Mouse (Mus musculus): ENCODE measurements around the gene Exoc5. TPM values are rescaled to one million over a fixed set of nuclear protein-coding genes. Genes with fewer than 3 reads are reported as not detected.
"Not testable (repeated sequence)": the region's sequence is repeated elsewhere in the genome, so short reads cannot be mapped to it uniquely, and the experiment has no call there.

Gene Exoc5
- 45.5 and 47.1 TPM in 2 replicates for polyA plus RNA-seq (2016; fragmentation: Nextera tagmentation; extraction: Ambion mirVana)

- peak within 1 kb of the TSS; percentile 78 for H3K4me2 ChIP-seq
- H3K4me3 ChIP-seq = peak within 1 kb of the TSS; percentile 95
- H3K9me3 ChIP-seq (replicated peaks) = no peaks in the 10 kb centered on the region
- no peaks in the 10 kb centered on the region for H3K36me3 ChIP-seq
- peak; percentile 96 for ATAC-seq (ENCODE audit: insufficient number of reproducible peaks, low FRiP score)
- no peaks in the 10 kb centered on the region for H3K27me3 ChIP-seq (replicated peaks)
- H3K4me1 ChIP-seq (replicated peaks) = peaks cover 9% of the 10 kb centered on the region; the same call in 1 of the 2 replicates
- peak within 1 kb of the TSS; percentile 96 for H3K9ac ChIP-seq
- 0% methylated on average over 53 of the region's 53 CpGs for WGBS
- H3K27ac ChIP-seq (ENCODE audit: poor library complexity, severe bottlenecking) = peak within 1 kb of the TSS; percentile 99
Observed at GRCm38 (mm10) chr14:49066274-49066823, at the start of gene Exoc5. Gene Exoc5 (minus strand): TSS chr14:49066653.

- not testable (repeated sequence) for H3K9me3 ChIP-seq (replicated peaks); H3K9ac ChIP-seq; H3K4me3 ChIP-seq; H3K4me2 ChIP-seq; H3K4me1 ChIP-seq (replicated peaks); H3K27ac ChIP-seq (ENCODE audit: poor library complexity, severe bottlenecking); ATAC-seq (ENCODE audit: insufficient number of reproducible peaks, low FRiP score); H3K36me3 ChIP-seq; H3K27me3 ChIP-seq (replicated peaks)
- 72% methylated on average over 1 of the region's 1 CpGs for WGBS
Observed at GRCm38 (mm10) chr14:49091755-49092154, 25.3 kb upstream of the Exoc5 start.

GRCm38 (mm10) chr14:49091277-49091676, 24.8 kb upstream of the Exoc5 start:
- WGBS = 95% methylated on average over 4 of the region's 4 CpGs
- H3K27me3 ChIP-seq (replicated peaks) = no peaks in the 10 kb centered on the region

GRCm38 (mm10) chr14:49090102-49090501, 23.6 kb upstream of the Exoc5 start:
- H3K27me3 ChIP-seq (replicated peaks) = no peaks in the 10 kb centered on the region
- no peaks in the 10 kb centered on the region for H3K4me1 ChIP-seq (replicated peaks)
- H3K4me3 ChIP-seq = no peak overlapping the region
- WGBS = 71% methylated on average over 5 of the region's 5 CpGs
- peaks cover 14% of the 10 kb centered on the region for H3K36me3 ChIP-seq
- no peaks in the 10 kb centered on the region for H3K9me3 ChIP-seq (replicated peaks)
- H3K27ac ChIP-seq (ENCODE audit: poor library complexity, severe bottlenecking) = no peak overlapping the region
- ATAC-seq (ENCODE audit: insufficient number of reproducible peaks, low FRiP score) = no peak
- no peak overlapping the region for H3K9ac ChIP-seq
- no peak overlapping the region for H3K4me2 ChIP-seq

More at GRCm38 (mm10) chr14:49091277-49091676, 24.8 kb upstream of the Exoc5 start:
- Histone ChIP-seq H3K4me1 (replicated peaks) (no peaks in the 10 kb centered on the region), H3K36me3 (peaks cover 11% of the 10 kb centered on the region), H3K9me3 (replicated peaks) (no peaks in the 10 kb centered on the region), H3K27ac (ENCODE audit: poor library complexity, severe bottlenecking) (no peak overlapping the region), H3K9ac (no peak overlapping the region), H3K4me3 (no peak overlapping the region), H3K4me2 (no peak overlapping the region)
- no peak for ATAC-seq (ENCODE audit: insufficient number of reproducible peaks, low FRiP score)

- no peak for ATAC-seq (ENCODE audit: insufficient number of reproducible peaks, low FRiP score)
- Histone ChIP-seq H3K27ac (ENCODE audit: poor library complexity, severe bottlenecking) (no peak overlapping the region), H3K9ac (no peak overlapping the region), H3K4me3 (no peak overlapping the region), H3K36me3 (peaks cover 16% of the 10 kb centered on the region), H3K27me3 (replicated peaks) (no peaks in the 10 kb centered on the region), H3K4me1 (replicated peaks) (no peaks in the 10 kb centered on the region), H3K9me3 (replicated peaks) (no peaks in the 10 kb centered on the region), H3K4me2 (no peak overlapping the region)
- 37% methylated on average over 6 of the region's 6 CpGs for WGBS
Observed at GRCm38 (mm10) chr14:49089461-49090058, 23.1 kb upstream of the Exoc5 start.

- no peak overlapping the region for H3K4me3 ChIP-seq
- H3K9ac ChIP-seq = no peak overlapping the region
- no peak overlapping the region for H3K27ac ChIP-seq (ENCODE audit: poor library complexity, severe bottlenecking)
- no peaks in the 10 kb centered on the region for H3K4me1 ChIP-seq (replicated peaks)
- H3K9me3 ChIP-seq (replicated peaks) = no peaks in the 10 kb centered on the region
- ATAC-seq (ENCODE audit: insufficient number of reproducible peaks, low FRiP score) = no peak
- WGBS = 79% methylated on average over 14 of the region's 14 CpGs
- no peak overlapping the region for H3K4me2 ChIP-seq
- peaks cover 22% of the 10 kb centered on the region for H3K36me3 ChIP-seq
- H3K27me3 ChIP-seq (replicated peaks) = no peaks in the 10 kb centered on the region
Observed at GRCm38 (mm10) chr14:49088155-49089048, 21.9 kb upstream of the Exoc5 start.

GRCm38 (mm10) chr14:49086522-49086921, 20.1 kb upstream of the Exoc5 start:
- Histone ChIP-seq H3K4me1 (replicated peaks) (no peaks in the 10 kb centered on the region), H3K9me3 (replicated peaks) (no peaks in the 10 kb centered on the region), H3K36me3 (peaks cover 29% of the 10 kb centered on the region), H3K4me3 (no peak overlapping the region), H3K27ac (ENCODE audit: poor library complexity, severe bottlenecking) (no peak overlapping the region), H3K27me3 (replicated peaks) (no peaks in the 10 kb centered on the region), H3K9ac (no peak overlapping the region), H3K4me2 (no peak overlapping the region)
- 84% methylated on average over 4 of the region's 4 CpGs for WGBS
- ATAC-seq (ENCODE audit: insufficient number of reproducible peaks, low FRiP score) = no peak

- H3K36me3 ChIP-seq = peaks cover 33% of the 10 kb centered on the region
- H3K9me3 ChIP-seq (replicated peaks) = no peaks in the 10 kb centered on the region
- no peaks in the 10 kb centered on the region for H3K4me1 ChIP-seq (replicated peaks)
- ATAC-seq (ENCODE audit: insufficient number of reproducible peaks, low FRiP score) = no peak
- no peak overlapping the region for H3K27ac ChIP-seq (ENCODE audit: poor library complexity, severe bottlenecking)
- no peaks in the 10 kb centered on the region for H3K27me3 ChIP-seq (replicated peaks)
- no peak overlapping the region for H3K9ac ChIP-seq
- H3K4me2 ChIP-seq = no peak overlapping the region
- no peak overlapping the region for H3K4me3 ChIP-seq
- over 99% methylated on average over 2 of the region's 2 CpGs for WGBS
Observed at GRCm38 (mm10) chr14:49078820-49079219, 12.4 kb upstream of the Exoc5 start.

GRCm38 (mm10) chr14:49074361-49074760, 7.9 kb upstream of the Exoc5 start:
- ATAC-seq (ENCODE audit: insufficient number of reproducible peaks, low FRiP score) = no peak
- 64% methylated on average over 2 of the region's 2 CpGs for WGBS
- H3K4me1 ChIP-seq (replicated peaks) = 0 out of 2 replicates have a peak, but pooled peaks cover 3% of the 10 kb centered on the region
- H3K36me3 ChIP-seq = peaks cover 17% of the 10 kb centered on the region
- H3K9me3 ChIP-seq (replicated peaks) = no peaks in the 10 kb centered on the region
- no peaks in the 10 kb centered on the region for H3K27me3 ChIP-seq (replicated peaks)
- H3K4me2 ChIP-seq = no peak overlapping the region
- H3K27ac ChIP-seq (ENCODE audit: poor library complexity, severe bottlenecking) = no peak overlapping the region
- H3K4me3 ChIP-seq = no peak overlapping the region
- no peak overlapping the region for H3K9ac ChIP-seq

GRCm38 (mm10) chr14:49073896-49074295, 7.4 kb upstream of the Exoc5 start:
- H3K27me3 ChIP-seq (replicated peaks) = no peaks in the 10 kb centered on the region
- no peak overlapping the region for H3K4me2 ChIP-seq
- ATAC-seq (ENCODE audit: insufficient number of reproducible peaks, low FRiP score) = no peak
- H3K27ac ChIP-seq (ENCODE audit: poor library complexity, severe bottlenecking) = no peak overlapping the region
- H3K4me1 ChIP-seq (replicated peaks) = 0 out of 2 replicates have a peak, but pooled peaks cover 4% of the 10 kb centered on the region
- 92% methylated on average over 7 of the region's 7 CpGs for WGBS
- no peaks in the 10 kb centered on the region for H3K9me3 ChIP-seq (replicated peaks)
- H3K4me3 ChIP-seq = no peak overlapping the region
- peaks cover 17% of the 10 kb centered on the region for H3K36me3 ChIP-seq
- no peak overlapping the region for H3K9ac ChIP-seq

- no peak overlapping the region for H3K9ac ChIP-seq
- no peaks in the 10 kb centered on the region for H3K27me3 ChIP-seq (replicated peaks)
- H3K9me3 ChIP-seq (replicated peaks) = no peaks in the 10 kb centered on the region
- H3K4me1 ChIP-seq (replicated peaks) = 0 out of 2 replicates have a peak, but pooled peaks cover 4% of the 10 kb centered on the region
- WGBS = 91% methylated on average over 2 of the region's 2 CpGs
- H3K4me3 ChIP-seq = no peak overlapping the region
- ATAC-seq (ENCODE audit: insufficient number of reproducible peaks, low FRiP score) = no peak
- H3K4me2 ChIP-seq = no peak overlapping the region
- H3K36me3 ChIP-seq = peaks cover 17% of the 10 kb centered on the region
- no peak overlapping the region for H3K27ac ChIP-seq (ENCODE audit: poor library complexity, severe bottlenecking)
Observed at GRCm38 (mm10) chr14:49072837-49073236, 6.4 kb upstream of the Exoc5 start.

All from heart, embryonic 12.5 days (tissue).